Mouse (Mus musculus): ENCODE data around the gene Bmp2k.
"Not testable (repeated sequence)": the region's sequence is repeated elsewhere in the genome, so short reads cannot be mapped to it uniquely, and the experiment has no call there.

Gene Bmp2k

GRCm38 (mm10) chr5:97001153-97001552 lies 3.7 kb downstream of the Bmp2k start:
- intact Hi-C loops (cut with DNase I): no loop called here

DNA sequence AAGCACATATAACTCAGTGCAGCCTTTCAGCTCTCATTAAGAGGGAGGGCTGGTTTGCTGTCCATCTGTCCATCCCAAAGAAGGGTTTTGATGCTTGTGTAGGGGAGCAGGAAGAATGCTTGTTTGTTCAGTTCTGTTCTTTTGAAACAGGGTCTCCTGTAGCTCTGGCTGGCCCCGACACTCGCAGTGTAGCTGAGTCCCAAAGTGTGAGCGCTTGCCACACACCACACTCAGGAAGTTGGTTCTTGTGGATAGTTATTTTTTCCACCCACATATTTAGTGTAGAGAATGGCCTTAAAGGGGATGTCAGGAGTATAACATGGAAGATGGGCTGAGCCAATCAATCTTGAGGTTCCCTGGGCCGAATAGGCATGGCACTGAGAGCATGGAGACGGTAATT lies 4.1 kb downstream of the Bmp2k start:
- intact Hi-C loops (cut with DNase I): no loop called here

DNA sequence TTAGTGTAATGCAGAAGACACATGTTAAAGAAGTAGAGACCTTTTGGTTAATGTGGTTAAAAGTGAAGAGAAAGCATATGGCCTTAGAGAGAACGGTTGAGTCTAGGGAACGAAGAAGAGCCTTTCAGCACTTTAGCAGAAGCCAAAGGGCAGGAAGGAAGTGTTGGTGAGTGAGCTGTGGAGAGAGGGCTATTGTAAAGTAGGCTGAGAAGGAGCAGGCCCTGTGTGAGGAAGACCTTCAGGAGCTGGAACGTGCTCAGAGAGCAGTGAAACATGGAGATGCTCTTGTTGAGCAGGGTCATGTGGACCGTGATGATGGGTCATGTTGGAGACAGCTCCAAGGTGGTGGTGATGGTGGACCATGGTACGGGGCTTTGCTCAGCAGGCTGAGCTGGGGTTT lies 4.8 kb downstream of the Bmp2k start:
- intact Hi-C loops (cut with DNase I): no loop called here

DNA sequence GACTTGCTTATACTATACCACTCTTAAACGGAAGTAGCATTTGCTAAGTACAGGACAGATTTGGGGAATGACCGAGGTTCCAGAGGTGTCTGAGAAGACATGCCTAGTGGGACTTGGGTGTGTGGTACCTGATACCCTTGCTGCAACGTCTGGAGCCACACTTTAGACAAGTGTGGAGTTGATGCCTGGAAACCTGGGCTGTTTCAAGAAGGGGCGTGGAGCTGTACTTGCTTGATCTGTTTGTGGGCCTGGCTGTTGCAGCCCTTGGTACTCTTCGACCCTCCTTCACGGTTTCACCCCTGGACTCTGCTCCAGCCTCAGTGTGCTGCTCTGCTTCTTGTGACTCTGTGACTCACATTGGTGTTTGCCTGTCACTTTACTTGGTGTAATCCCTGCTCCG lies 5.4 kb downstream of the Bmp2k start:
- intact Hi-C loops (cut with DNase I): no loop called here

- intact Hi-C loops (cut with DNase I): no loop called here
Observed at GRCm38 (mm10) chr5:97004178-97005030, 6.9 kb downstream of the Bmp2k start.

DNA sequence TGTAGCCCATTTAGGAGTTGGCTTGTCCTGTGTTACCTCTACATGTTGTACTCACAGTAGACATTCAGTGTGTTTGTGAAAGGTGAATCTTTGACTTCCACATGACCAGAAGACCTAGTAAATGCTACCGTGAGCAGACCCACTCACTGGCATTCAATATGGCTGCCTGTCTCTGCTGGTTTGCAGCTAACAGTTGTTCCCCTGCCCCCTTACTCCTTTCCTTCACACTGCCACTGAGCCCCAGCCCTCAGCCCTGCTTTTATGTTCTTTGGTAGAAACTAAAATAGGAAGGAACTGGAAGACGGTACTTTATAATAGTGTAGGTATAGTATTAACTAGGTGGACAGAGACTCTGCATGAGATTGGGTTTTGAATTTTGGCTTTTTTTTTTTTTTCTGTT lies 8.4 kb downstream of the Bmp2k start:
- intact Hi-C loops (cut with DNase I): no loop called here

DNA sequence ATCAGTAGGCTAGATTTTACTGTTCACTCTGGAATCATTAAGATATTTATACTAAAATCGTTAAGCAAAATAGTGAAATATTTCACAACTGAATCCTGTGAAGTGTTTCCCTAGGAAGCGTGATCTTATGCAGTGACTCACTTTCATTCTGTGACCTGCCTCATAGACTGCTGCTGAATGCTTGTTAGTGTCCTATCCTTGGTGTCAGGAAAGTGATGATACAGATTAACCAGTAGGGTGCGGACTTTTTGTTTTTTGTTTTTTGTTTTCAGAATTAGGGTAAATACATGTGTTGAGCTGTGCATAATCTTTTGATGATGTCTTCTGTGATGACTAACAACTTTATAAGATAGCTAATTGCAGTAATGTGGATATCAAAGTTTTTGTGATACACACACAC lies 9.4 kb downstream of the Bmp2k start:
- intact Hi-C loops (cut with DNase I): no loop called here

- intact Hi-C loops (cut with DNase I): no loop called here
Observed at GRCm38 (mm10) chr5:97007496-97007895, 10.0 kb downstream of the Bmp2k start.

- intact Hi-C loops (cut with DNase I): not testable (repeated sequence)
Observed at GRCm38 (mm10) chr5:97009140-97009539, 11.7 kb downstream of the Bmp2k start.

GRCm38 (mm10) chr5:97009601-97010335 lies 12.3 kb downstream of the Bmp2k start:
- intact Hi-C loops (cut with DNase I): no loop called here

DNA sequence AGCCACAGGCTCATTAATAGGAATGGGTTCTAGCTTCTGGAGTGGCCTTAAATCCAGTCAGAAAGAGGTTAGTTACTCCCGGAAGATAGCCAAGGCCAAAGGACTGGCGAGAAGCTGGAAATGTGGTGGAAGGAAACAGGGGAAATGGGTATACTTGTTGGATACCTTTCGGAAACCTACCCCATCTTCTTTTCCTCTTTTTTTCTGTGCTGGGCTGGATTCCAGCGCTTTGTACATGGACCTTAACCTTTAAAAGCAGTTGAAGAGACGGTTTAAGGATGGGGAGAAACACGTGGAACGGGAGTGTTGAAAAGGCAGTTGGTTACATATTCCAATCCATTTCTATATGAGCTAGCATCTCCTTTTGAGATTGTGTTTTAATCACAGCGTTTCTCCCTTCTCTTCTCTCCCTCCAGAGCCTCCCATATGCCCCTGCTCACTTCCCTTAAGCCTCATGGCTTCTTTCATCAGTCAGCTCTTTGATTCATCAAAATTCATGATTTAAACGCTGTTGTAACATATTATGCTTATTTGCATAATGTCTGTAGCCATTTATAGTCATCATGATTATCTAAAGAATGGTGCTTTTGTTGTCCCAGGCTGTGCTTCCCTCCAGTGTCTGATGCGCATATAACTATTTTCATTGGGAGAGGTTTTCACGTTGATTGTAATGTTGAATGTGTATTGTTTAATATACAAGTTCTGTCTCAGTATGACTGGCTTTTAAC lies 18.5 kb downstream of the Bmp2k start:
- intact Hi-C loops (cut with DNase I): no loop called here

DNA sequence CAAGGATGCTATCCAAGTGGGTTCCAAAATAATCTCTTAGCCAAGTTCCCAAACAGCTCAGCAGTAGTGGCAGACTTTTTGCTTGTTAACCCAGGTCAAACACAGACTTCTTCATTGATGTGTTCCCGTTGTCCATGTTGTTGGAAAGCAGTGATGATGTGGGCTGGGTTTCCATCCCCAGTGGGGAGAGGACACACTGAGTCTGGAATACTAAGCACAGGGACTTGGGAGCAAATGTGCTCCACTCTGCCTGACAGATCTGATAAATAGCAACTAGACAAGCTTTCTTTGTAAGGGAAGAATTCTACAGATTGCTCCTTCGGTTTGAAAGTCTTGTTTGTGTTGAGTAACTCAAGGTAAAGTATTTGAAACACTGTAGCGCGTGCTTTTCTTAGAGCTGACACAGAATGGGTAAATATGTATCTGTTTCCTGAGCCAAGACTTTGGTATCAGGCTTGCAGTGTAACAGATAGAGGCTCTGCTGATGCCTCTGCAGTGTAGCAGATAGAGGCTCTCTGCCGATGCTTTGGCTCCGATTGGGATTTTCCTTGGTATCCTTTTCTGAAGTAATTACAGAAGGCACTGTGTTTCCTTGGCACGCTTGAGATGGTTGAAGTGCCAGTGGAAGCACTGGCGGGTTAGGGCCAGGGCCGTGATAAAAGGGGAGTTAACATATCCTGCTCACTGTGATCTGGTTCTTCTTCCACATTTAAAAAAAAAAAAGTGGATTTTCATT lies 19.5 kb downstream of the Bmp2k start:
- intact Hi-C loops (cut with DNase I): no loop called here

DNA sequence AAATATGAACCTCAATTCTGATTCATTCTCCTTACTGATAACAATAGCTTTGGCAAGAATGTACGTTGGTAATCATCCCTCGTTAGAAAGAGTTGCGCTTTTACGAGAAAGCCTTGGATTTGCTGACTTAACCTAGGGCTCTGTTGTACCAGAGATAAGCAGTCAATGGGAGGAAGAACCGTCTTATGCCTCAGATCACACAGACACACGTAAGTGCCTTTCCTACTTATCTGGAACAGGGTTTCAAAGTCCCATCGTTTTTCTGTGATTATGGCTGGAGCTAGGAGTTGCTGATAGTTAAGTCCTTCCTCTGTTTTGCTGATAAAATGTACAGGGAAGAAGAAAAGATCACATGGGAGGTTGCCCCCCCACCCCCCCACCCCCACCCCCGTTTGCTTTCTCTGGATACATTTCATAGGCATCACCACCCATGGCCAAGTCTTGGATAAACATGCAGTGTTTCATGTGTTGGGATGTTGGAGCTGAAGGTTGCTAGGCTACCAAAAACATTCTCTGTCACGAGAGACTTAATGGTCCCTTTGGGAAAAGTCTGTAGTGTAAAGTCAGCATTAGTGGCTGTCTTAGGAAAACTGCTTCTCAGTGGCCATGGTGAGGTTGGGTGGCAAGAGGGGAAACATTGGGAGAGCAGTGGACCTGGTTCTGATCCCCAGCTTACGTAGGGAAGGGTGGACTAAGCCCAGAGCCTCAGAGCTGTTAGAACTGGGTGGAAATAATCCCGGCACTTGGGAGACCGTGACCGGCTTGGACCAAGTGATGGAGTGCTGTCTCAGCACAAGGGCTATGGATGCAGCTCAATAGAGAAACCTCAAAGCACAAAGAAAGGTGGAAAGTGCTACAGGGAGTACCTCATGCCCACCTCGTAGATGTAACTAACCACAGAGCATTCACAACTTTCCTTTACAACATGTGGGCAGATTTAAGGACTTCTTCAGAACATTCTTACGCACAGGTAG lies 25.1 kb downstream of the Bmp2k start:
- intact Hi-C loops (cut with DNase I): no loop called here

- intact Hi-C loops (cut with DNase I): no loop called here
Observed at GRCm38 (mm10) chr5:97024834-97025233, 27.3 kb downstream of the Bmp2k start.

- intact Hi-C loops (cut with DNase I): no loop called here
Observed at GRCm38 (mm10) chr5:97025650-97026049, 28.2 kb downstream of the Bmp2k start.

GRCm38 (mm10) chr5:97028004-97028403 lies 30.5 kb downstream of the Bmp2k start:
- intact Hi-C loops (cut with DNase I): no loop called here

DNA sequence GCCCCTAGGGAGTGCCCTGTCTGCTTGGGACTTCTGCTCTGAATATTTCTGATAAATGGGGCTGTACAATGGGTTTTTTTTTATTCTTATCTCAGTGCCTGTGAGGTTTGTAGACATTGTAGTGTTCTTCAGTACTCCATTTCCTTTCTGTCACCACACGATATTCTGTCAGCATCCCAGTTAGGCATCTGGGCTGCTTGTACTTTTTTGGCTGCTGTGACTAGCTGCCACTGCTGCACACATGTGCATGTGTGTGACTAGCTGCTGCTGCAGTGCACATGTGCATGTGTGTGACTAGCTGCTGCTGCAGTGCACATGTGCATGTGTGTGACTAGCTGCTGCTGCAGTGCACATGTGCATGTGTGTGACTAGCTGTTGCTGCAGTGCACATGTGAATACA lies 31.4 kb downstream of the Bmp2k start:
- intact Hi-C loops (cut with DNase I): not testable (repeated sequence)

GRCm38 (mm10) chr5:97031771-97032170 lies 34.3 kb downstream of the Bmp2k start:
- intact Hi-C loops (cut with DNase I): no loop called here

DNA sequence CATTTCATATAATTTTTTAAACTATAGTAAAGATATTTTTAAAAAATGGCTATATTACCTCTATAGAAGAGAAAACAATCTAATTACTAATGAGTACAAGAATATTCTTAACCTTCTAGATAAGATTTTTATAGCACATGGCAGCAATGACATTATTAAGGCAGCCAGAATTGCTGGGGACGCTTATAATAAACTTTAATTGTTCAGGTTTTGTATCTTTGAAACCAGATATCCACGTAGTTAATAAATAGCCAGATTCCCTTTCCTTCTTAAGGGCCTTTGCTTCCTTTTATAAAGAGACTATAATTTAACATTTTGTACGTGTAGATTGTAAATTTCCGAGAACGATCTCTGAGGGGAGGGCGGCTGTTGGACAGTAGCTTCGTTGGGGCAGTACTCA lies 47.8 kb downstream of the Bmp2k start:
- intact Hi-C loops (cut with DNase I): no loop called here

DNA sequence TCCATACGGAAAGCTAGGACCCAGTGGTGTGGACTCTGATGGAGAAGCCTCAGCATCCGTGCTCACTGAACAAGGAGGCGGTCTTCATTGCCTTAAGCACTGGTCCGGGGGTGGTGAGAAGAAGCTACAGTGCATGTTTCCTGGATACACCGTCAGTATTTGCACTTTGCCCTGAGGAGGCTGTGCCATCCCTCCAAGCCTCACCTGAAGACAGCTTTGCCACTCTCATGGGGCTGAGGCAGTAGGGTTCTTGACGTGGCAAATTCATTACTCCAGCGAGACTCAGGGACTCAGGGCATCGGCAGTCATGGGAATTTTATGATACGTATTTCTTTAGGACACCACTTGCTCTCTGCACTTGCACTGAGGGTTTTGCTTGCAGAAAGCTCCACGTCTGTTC lies 49.2 kb downstream of the Bmp2k start:
- intact Hi-C loops (cut with DNase I): no loop called here

Measured in adrenal gland (tissue).